Mouse (Mus musculus) ovary, adult 2 months (tissue): ENCODE results near the gene Gm49398. TPM values are rescaled to one million over a fixed set of nuclear protein-coding genes. Genes with fewer than 3 reads are reported as not detected.

Source experiments
- polyA plus RNA-seq: library from polyadenylated mRNA; depleted of rRNA; stranded (reverse); fragments of >200 nt; gene quantifications from 2 replicates; pipeline ENCODE4 v1.2.3, GENCODE M21; 2012; rRNA removed

The Gm49398 gene
- not detected in 2 replicates for polyA plus RNA-seq

DNA sequence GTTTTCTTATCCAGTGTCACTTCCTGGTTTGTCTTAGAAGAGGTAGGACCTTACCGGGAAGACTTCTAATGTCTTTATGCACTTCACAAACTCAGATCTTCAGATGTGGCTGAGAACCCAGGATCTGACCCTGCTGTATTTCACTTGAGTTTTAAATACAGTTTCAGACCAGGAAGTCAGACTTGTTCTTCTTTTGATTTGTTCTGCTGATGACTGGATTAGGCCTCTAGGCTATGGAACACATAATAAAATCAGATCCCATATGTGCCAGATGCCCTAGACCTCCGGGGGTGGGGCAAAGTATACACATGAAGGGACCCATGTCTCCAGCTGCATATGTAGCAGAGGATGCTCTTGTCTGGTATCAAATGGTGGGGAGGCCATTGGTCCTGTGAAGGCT lies at the start of gene Gm49398:
TSS of gene Gm49398 (minus strand) at position 101 of the 400 bp plus-strand sequence.

DNA sequence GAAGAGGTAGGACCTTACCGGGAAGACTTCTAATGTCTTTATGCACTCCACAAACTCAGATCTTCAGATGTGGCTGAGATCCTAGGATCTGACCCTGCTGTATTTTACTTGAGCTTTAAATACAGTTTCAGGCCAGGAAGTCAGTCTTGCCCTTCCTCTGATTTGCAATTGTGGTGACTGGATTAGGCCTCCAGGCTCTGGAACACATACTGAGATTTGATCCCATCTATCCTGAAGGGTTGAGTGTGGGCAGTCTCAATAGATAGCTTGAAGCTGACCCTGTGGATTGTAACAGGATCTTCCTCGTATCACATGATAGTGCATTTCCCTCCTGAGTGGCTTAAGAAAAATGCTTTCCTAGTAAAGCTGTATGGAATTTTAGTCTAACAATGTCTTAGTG lies 33.4 kb downstream of the Gm49398 start, which contains the start of gene Cts8:
TSS of gene Cts8 (minus strand) at position 101 of the 400 bp plus-strand sequence.

DNA sequence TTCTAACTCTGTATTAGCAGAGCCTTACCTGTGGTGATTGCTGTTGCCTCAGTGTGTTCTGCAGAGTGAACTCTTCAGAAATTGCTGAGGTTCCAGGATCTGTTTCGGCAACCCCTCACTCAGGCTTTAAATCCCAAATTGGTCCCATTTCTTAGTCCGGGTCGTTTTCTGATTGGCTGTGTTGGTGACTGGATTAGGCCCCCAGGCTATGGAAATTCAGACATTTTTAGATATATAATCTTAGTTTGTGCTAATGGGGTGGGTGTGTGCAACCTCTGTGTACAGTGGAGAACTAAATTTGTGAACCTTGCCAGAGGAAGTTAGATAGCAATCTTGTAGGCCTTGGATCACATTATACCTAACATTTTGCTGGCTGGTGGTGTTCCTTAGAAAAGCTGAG lies 85.3 kb downstream of the Gm49398 start, which contains the start of gene Cts6:
TSS of gene Cts6 (minus strand) at position 101 of the 400 bp plus-strand sequence.

Other genes with a start within 250 kb of the Gm49398 start
- gene Ctsq, start 248.2 kb downstream of the Gm49398 start, polyA plus RNA-seq, result not detected in 2 replicates
- not detected in 2 replicates for gene Ctsr, start 124.6 kb downstream of the Gm49398 start, polyA plus RNA-seq
- not detected in 2 replicates for gene Cts6, start 85.4 kb downstream of the Gm49398 start, polyA plus RNA-seq
- not detected in 2 replicates for gene Cts8, start 33.5 kb downstream of the Gm49398 start, polyA plus RNA-seq
- not detected in 2 replicates for gene Cts7, start 69.4 kb upstream of the Gm49398 start, polyA plus RNA-seq